Mouse (Mus musculus): ENCODE results near the gene Tagln3. TPM values are rescaled to one million over a fixed set of nuclear protein-coding genes. Genes with fewer than 3 reads are reported as not detected.

The Tagln3 gene
- polyA plus RNA-seq (2012; rRNA removed) (0.39 and 0.86 TPM in 2 replicates), polyA plus RNA-seq (2014; fragmentation: Nextera tagmentation; extraction: Ambion mirVana) (0.15 TPM in 1 of 2 replicates, not detected in the other)

DNA sequence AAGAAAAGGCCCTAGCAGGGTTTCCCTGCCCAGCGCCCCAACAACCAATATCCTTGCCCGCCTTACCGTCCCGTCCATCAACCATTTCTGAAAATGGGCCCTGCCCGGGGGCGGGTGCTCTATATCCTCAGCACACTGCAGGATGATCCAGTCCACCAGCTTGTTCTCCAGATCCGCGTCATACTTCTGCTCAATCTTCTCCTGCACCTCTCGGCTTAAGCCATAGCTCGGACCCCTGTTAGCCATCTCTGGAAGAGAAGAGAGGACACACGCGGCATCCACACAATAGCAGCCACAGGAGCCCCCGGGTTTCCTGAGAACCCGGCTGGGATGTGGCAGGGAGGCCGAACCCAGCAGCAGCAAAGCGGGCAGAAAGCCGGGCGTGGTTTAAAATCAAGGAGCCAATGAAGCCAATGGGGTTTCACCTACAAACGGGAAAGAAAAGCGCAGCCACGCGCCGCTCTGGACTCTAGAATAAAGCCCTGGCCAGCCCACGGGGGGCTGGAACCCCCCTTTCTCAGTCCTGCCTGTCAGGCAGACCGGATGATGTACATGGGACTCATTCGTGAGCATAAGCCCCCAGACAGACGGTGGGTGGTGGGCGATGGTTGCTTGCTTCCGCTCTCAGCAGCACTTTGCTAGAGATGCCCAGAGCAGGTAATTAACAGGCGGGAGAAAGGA lies at the start of gene Tagln3:
Gene Tagln3, minus strand, starts transcription at position 548 of the 681 bp plus-strand sequence.
- 5% methylated on average over 30 of the region's 30 CpGs for WGBS (ENCODE audit: insufficient replicate concordance)
- Histone ChIP-seq H3K27ac (no peak within 1 kb of the TSS), H3K4me2 (ENCODE audit: low read depth) (peak within 1 kb of the TSS; percentile 56), H3K36me3 (replicated peaks; ENCODE audit: control insufficient read depth, insufficient read depth, low read depth) (no peaks in the 10 kb centered on the region; the same call in 1 of the 2 replicates), H3K9me3 (ENCODE audit: control insufficient read depth, low read length) (no peaks in the 10 kb centered on the region), H3K27me3 (ENCODE audit: control insufficient read depth, insufficient read depth, low read length) (peaks cover 13% of the 10 kb centered on the region), H3K4me3 (ENCODE audit: insufficient read depth in 1 of 2, low read depth in 2 of 2, low read length in 2 of 2) (peak within 1 kb of the TSS; percentile 40 to 54; a peak in 3 of 4 replicates), H3K4me1 (replicated peaks; ENCODE audit: control insufficient read depth in 2 of 2, insufficient read depth in 2 of 2, low read length in 1 of 2) (no peaks in the 10 kb centered on the region), H3K9ac (replicated peaks) (no peak within 1 kb of the TSS)
- ATAC-seq (ENCODE audit: insufficient read depth) (no peak), DNase-seq (ENCODE audit: low read depth in 3 of 3, low spot score in 3 of 3) (no peak)
- TF ChIP-seq EP300 (IDR thresholded peaks at IDR 0.05; ENCODE audit: low read depth) (no peak), CTCF (IDR thresholded peaks at IDR 0.05; ENCODE audit: low read depth) (no peak)

DNA sequence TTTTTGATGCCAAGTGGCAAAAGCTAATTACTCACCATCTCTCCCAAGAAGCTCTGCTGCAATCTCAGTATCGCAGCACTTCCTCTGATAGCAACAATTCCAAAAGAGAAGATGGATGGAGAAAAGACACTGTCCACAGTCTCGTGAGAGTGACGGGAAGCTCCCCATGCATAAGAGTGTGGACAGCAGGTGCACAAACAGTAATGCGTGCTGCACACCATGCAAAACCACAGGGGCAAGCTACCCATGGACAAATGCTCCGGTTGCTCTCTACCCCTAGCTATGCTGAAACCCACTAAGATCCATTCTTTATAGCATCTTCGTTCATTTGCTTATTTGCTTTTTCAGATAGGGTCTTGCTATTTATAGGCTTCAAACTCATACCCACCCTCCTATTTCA lies 46.5 kb upstream of the Tagln3 start:
- 64% methylated on average over 6 of the region's 6 CpGs for WGBS (ENCODE audit: insufficient replicate concordance)
- no peak overlapping the region for H3K4me3 ChIP-seq (ENCODE audit: insufficient read depth in 1 of 2, low read depth in 2 of 2, low read length in 2 of 2)
- ATAC-seq (ENCODE audit: insufficient read depth) (no peak), DNase-seq (ENCODE audit: low read depth in 3 of 3, low spot score in 3 of 3) (no peak)
- H3K9me3 ChIP-seq (ENCODE audit: control insufficient read depth, low read length), result no peaks in the 10 kb centered on the region
- no peak overlapping the region for H3K9ac ChIP-seq (replicated peaks)
- H3K36me3 ChIP-seq (replicated peaks; ENCODE audit: control insufficient read depth, insufficient read depth, low read depth), result no peaks in the 10 kb centered on the region
- no peak overlapping the region for H3K27ac ChIP-seq
- H3K4me2 ChIP-seq (ENCODE audit: low read depth), result no peak overlapping the region
- TF ChIP-seq EP300 (IDR thresholded peaks at IDR 0.05; ENCODE audit: low read depth) (no peak), CTCF (IDR thresholded peaks at IDR 0.05; ENCODE audit: low read depth) (no peak)
- no peaks in the 10 kb centered on the region for H3K27me3 ChIP-seq (ENCODE audit: control insufficient read depth, insufficient read depth, low read length)
- no peaks in the 10 kb centered on the region for H3K4me1 ChIP-seq (replicated peaks; ENCODE audit: control insufficient read depth in 2 of 2, insufficient read depth in 2 of 2, low read length in 1 of 2)

DNA sequence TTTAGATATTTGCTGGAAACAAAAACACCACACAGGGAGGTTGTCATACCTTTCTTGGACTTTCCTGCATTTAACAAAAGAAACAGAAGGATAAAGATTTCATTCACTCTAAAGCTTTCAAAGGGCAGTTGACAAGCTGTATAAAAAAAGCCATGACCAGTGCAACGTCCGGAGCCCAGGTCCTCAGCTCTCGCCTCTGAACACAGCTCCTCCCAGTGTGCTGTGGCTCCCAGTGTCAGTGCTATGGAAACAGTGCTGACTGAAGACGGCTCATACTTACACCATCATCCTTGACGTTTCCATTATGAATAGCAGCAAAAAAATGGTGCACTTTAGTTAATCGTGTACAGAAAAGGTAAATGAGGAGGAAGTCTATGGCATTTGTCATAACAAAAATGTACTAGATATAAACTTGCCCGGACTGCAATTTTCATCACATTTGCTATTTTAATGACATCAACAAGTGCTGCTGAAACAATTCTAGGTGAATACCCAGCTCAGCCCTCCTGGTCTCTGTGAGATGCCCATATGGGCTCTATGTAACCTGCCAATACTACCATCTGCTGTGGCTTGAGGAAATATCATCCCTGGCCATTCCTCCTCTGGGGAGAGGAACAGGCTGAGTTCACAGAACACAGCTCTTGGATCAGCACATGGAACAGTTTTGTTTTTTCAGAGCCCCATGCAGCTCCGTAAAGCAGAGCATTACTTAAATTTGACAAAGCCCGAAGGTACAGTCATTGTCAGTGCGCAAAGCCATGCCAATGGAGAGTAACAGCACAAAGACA lies 43.6 kb upstream of the Tagln3 start:
- H3K9ac ChIP-seq (replicated peaks), result no peak overlapping the region
- H3K36me3 ChIP-seq (replicated peaks; ENCODE audit: control insufficient read depth, insufficient read depth, low read depth), result no peaks in the 10 kb centered on the region
- H3K9me3 ChIP-seq (ENCODE audit: control insufficient read depth, low read length), result no peaks in the 10 kb centered on the region
- TF ChIP-seq CTCF (IDR thresholded peaks at IDR 0.05; ENCODE audit: low read depth) (no peak), EP300 (IDR thresholded peaks at IDR 0.05; ENCODE audit: low read depth) (no peak)
- H3K4me3 ChIP-seq (ENCODE audit: insufficient read depth in 1 of 2, low read depth in 2 of 2, low read length in 2 of 2), result no peak overlapping the region
- DNase-seq (ENCODE audit: low read depth in 3 of 3, low spot score in 3 of 3) (no peak), ATAC-seq (ENCODE audit: insufficient read depth) (no peak)
- 68% methylated on average over 10 of the region's 10 CpGs for WGBS (ENCODE audit: insufficient replicate concordance)
- H3K4me2 ChIP-seq (ENCODE audit: low read depth), result no peak overlapping the region
- no peaks in the 10 kb centered on the region for H3K4me1 ChIP-seq (replicated peaks; ENCODE audit: control insufficient read depth in 2 of 2, insufficient read depth in 2 of 2, low read length in 1 of 2)
- no peaks in the 10 kb centered on the region for H3K27me3 ChIP-seq (ENCODE audit: control insufficient read depth, insufficient read depth, low read length)
- H3K27ac ChIP-seq, result no peak overlapping the region

DNA sequence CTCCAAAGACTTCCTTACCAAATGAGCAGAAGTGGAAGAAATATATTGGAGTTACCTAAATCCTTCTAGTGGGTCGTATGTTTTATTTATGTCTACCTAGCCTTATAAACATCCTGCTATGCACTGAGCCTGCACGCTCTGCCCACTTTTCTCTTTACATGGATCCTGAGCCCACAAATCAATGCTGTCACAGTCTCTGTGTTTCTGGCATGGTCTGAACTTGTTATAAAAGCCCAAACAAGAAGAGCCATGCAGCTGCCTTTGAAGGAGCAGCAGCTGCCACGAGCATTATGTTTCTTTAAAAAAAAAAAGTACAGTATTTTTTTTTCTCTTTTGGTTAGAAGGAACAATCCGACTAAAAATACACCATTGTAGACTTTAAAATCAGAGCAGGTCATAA lies 43.0 kb upstream of the Tagln3 start:
- TF ChIP-seq CTCF (IDR thresholded peaks at IDR 0.05; ENCODE audit: low read depth) (no peak), EP300 (IDR thresholded peaks at IDR 0.05; ENCODE audit: low read depth) (no peak)
- no peaks in the 10 kb centered on the region for H3K27me3 ChIP-seq (ENCODE audit: control insufficient read depth, insufficient read depth, low read length)
- WGBS (ENCODE audit: insufficient replicate concordance), result 60% methylated on average over 4 of the region's 4 CpGs
- H3K36me3 ChIP-seq (replicated peaks; ENCODE audit: control insufficient read depth, insufficient read depth, low read depth), result no peaks in the 10 kb centered on the region
- no peak overlapping the region for H3K4me2 ChIP-seq (ENCODE audit: low read depth)
- H3K9ac ChIP-seq (replicated peaks), result no peak overlapping the region
- H3K9me3 ChIP-seq (ENCODE audit: control insufficient read depth, low read length), result no peaks in the 10 kb centered on the region
- no peak overlapping the region for H3K27ac ChIP-seq
- H3K4me1 ChIP-seq (replicated peaks; ENCODE audit: control insufficient read depth in 2 of 2, insufficient read depth in 2 of 2, low read length in 1 of 2), result no peaks in the 10 kb centered on the region
- no peak for ATAC-seq (ENCODE audit: insufficient read depth)
- DNase-seq (ENCODE audit: low read depth in 3 of 3, low spot score in 3 of 3), result no peak
- no peak overlapping the region for H3K4me3 ChIP-seq (ENCODE audit: insufficient read depth in 1 of 2, low read depth in 2 of 2, low read length in 2 of 2)
